Mouse (Mus musculus) erythroid progenitor cell, adult 5-6 weeks (primary cell): ENCODE results near the gene Paip2b. TPM values are rescaled to one million over a fixed set of nuclear protein-coding genes. Genes with fewer than 3 reads are reported as not detected.
"Not testable (repeated sequence)": the region's sequence is repeated elsewhere in the genome, so short reads cannot be mapped to it uniquely, and the experiment has no call there.

Experiments used
- ATAC-seq: replicated peaks from 2 replicates; pipeline ENCODE4 v1.8.0; 2016; ENCODE audit warnings: moderate number of reproducible peaks, mild to moderate bottlenecking, moderate TSS enrichment, inconsistent platforms; ENCODE audit not compliant: poor library complexity, low FRiP score, severe bottlenecking
- total RNA-seq, 2 experiments: library from RNA; stranded (forward) in 1 of 2; stranded (reverse) in 1 of 2; fragments of 150-400 nt in 1 of 2; fragments of 186-747, 209-891 nt in 1 of 2; gene quantifications; 2 replicates each; pipeline versions ENCODE4 v1.2.3 to v1.2.4; 2015 to 2017; ENCODE audit warnings: low replicate concordance in 2 of 2

Paip2b gene
- total RNA-seq, 2 experiments from 2014 or later: 5.7 to 8.8 TPM

GRCm38 (mm10) chr6:83815801-83816200, 15.7 kb downstream of the Paip2b start:
- ATAC-seq: no peak

- ATAC-seq: no peak
Measured at GRCm38 (mm10) chr6:83802846-83803245, 28.7 kb downstream of the Paip2b start.

GRCm38 (mm10) chr6:83802033-83802432, 29.5 kb downstream of the Paip2b start:
- no peak for ATAC-seq

GRCm38 (mm10) chr6:83796686-83797085, 34.9 kb downstream of the Paip2b start:
- ATAC-seq: no peak

GRCm38 (mm10) chr6:83795492-83795900, 36.0 kb downstream of the Paip2b start:
- ATAC-seq: no peak

- peak; percentile 94 for ATAC-seq
Measured at GRCm38 (mm10) chr6:83794760-83795296, 36.7 kb downstream of the Paip2b start, which contains the start of gene Nagk. TSS of gene Nagk (plus strand) at chr6:83794982.

GRCm38 (mm10) chr6:83791251-83791890, 40.2 kb downstream of the Paip2b start:
- ATAC-seq: no peak

GRCm38 (mm10) chr6:83790533-83790932, 41.0 kb downstream of the Paip2b start:
- ATAC-seq: not testable (repeated sequence)

- no peak for ATAC-seq
Measured at GRCm38 (mm10) chr6:83788554-83788953, 43.0 kb downstream of the Paip2b start.

GRCm38 (mm10) chr6:83786426-83786825, 45.1 kb downstream of the Paip2b start:
- ATAC-seq: no peak

GRCm38 (mm10) chr6:83779026-83779425, 52.5 kb downstream of the Paip2b start:
- ATAC-seq: 0 out of 2 replicates have a peak, but pooled peaks have one; percentile 60

- no peak for ATAC-seq
Measured at GRCm38 (mm10) chr6:83778306-83778705, 53.2 kb downstream of the Paip2b start.

GRCm38 (mm10) chr6:83775638-83776293, 55.8 kb downstream of the Paip2b start, which contains the start of gene Tex261:
TSS of gene Tex261 (minus strand) at chr6:83775813.
- ATAC-seq: peak; percentile 85

- ATAC-seq: 0 out of 2 replicates have a peak, but pooled peaks have one; percentile 10
Measured at GRCm38 (mm10) chr6:83774781-83775563, 56.6 kb downstream of the Paip2b start.

- no peak for ATAC-seq
Measured at GRCm38 (mm10) chr6:83774126-83774525, 57.4 kb downstream of the Paip2b start.

GRCm38 (mm10) chr6:83768485-83768884, 63.1 kb downstream of the Paip2b start:
- no peak for ATAC-seq

GRCm38 (mm10) chr6:83766982-83767381, 64.6 kb downstream of the Paip2b start:
- no peak for ATAC-seq

- ATAC-seq: no peak
Measured at GRCm38 (mm10) chr6:83762880-83763431, 68.6 kb downstream of the Paip2b start.

GRCm38 (mm10) chr6:83762344-83762743, 69.2 kb downstream of the Paip2b start, which contains the start of gene Ankrd53:
TSS of gene Ankrd53 (plus strand) at chr6:83762644.
- ATAC-seq: no peak

GRCm38 (mm10) chr6:83756051-83756450, 75.5 kb downstream of the Paip2b start:
- no peak for ATAC-seq
